Mouse (Mus musculus) spleen, adult 12 weeks (tissue): Measurements from ENCODE around the gene Asic3.

ENCODE experiments used
- DNase-seq: peaks from one replicate; pipeline ENCODE4 v3.0.0; 2022; ENCODE audit warnings: low spot score

Asic3 gene

GRCm38 (mm10) chr5:24423129-24424003 is 10.2 kb downstream of the Asic3 start, which contains the start of the genes Cdk5 and Slc4a2:
Gene Cdk5, minus strand, starts transcription at chr5:24423530.
Gene Slc4a2, plus strand, starts transcription at chr5:24423837.
- peak; percentile 91 for DNase-seq

- no peak for DNase-seq
Observed at GRCm38 (mm10) chr5:24424004-24424781, 11.0 kb downstream of the Asic3 start.

GRCm38 (mm10) chr5:24424861-24425411 is 11.7 kb downstream of the Asic3 start:
- peak; percentile 78 for DNase-seq

- no peak for DNase-seq
Observed at GRCm38 (mm10) chr5:24425421-24426036, 12.3 kb downstream of the Asic3 start.

GRCm38 (mm10) chr5:24426037-24426432 is 12.8 kb downstream of the Asic3 start:
- DNase-seq = no peak

- no peak for DNase-seq
Observed at GRCm38 (mm10) chr5:24426556-24427284, 13.5 kb downstream of the Asic3 start.

- DNase-seq = no peak
Observed at GRCm38 (mm10) chr5:24427285-24427633, 14.1 kb downstream of the Asic3 start.

GRCm38 (mm10) chr5:24427981-24428402 is 14.8 kb downstream of the Asic3 start:
- DNase-seq = no peak

- no peak for DNase-seq
Observed at GRCm38 (mm10) chr5:24428596-24428995, 15.4 kb downstream of the Asic3 start.

GRCm38 (mm10) chr5:24433993-24434392 is 20.8 kb downstream of the Asic3 start:
- DNase-seq = no peak

- no peak for DNase-seq
Observed at GRCm38 (mm10) chr5:24441187-24441586, 28.0 kb downstream of the Asic3 start.

- no peak for DNase-seq
Observed at GRCm38 (mm10) chr5:24442029-24442428, 28.8 kb downstream of the Asic3 start.

- no peak for DNase-seq
Observed at GRCm38 (mm10) chr5:24443204-24443603, 30.0 kb downstream of the Asic3 start.

- no peak for DNase-seq
Observed at GRCm38 (mm10) chr5:24443927-24444326, 30.7 kb downstream of the Asic3 start.

- DNase-seq = peak; percentile 87
Observed at GRCm38 (mm10) chr5:24444746-24445427, 31.7 kb downstream of the Asic3 start, which contains the start of gene Fastk. Gene Fastk, minus strand, starts transcription at chr5:24445287.

- no peak for DNase-seq
Observed at GRCm38 (mm10) chr5:24445428-24446080, 32.4 kb downstream of the Asic3 start.

GRCm38 (mm10) chr5:24446630-24447029 is 33.4 kb downstream of the Asic3 start:
- no peak for DNase-seq

- peak; percentile 73 for DNase-seq
Observed at GRCm38 (mm10) chr5:24447624-24448298, 34.6 kb downstream of the Asic3 start, which contains the start of gene Tmub1. Gene Tmub1, minus strand, starts transcription at chr5:24447854.

GRCm38 (mm10) chr5:24451264-24452029 is 38.3 kb downstream of the Asic3 start:
- DNase-seq = peak; percentile 70
